Mouse (Mus musculus): Measurements from ENCODE around the gene Olfr1094. TPM values are rescaled to one million over a fixed set of nuclear protein-coding genes. Genes with fewer than 3 reads are reported as not detected.

Gene Olfr1094
- total RNA-seq (2023), result not detected

GRCm38 (mm10) chr2:86824363-86824762, at the start of gene Olfr1094:
TSS of gene Olfr1094 (plus strand) at chr2:86824663.

DNA sequence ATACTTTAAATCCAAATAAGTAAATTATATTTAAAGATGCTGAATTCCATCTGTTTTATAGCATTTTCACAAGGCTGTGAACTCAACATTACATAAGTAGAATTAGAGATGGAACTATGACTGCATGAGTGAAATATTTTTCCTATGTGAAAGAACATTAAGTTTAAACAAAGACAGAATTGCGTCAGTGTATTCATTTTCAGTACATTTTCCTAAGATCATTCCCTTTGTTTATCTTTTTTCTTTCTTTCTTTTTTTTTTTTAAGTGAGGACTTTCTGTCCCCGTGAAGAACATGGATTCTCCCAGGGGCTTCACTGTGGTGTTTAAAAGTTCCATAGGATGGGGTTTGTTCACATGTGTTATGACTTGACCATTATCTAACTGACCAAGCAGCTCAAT, 42.3 kb upstream of the Olfr1094 start, which contains the start of gene Olfr1093:
TSS of gene Olfr1093 (plus strand) at position 301 of the 400 bp plus-strand sequence.

DNA sequence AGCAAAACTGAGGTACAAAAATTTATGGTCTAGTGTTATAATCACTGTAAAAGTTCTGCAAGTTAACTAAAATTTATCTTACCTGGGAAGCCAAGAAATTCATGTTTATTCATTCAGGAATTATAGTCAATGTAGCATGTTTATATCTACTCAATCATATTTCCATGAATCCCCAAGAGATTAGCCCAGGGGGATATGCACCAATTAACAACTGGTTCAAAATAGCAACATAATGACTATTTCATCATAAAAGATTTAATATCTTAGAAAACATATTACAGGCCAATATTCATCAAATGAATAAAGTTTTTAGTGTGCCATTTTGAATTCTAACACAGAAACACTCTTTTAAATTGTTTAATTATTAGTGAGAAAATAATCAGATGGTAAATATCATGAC, 14.5 kb upstream of the Olfr1094 start, which contains the start of gene Olfr141:
TSS of gene Olfr141 (minus strand) at position 101 of the 400 bp plus-strand sequence.

GRCm38 (mm10) chr2:86851596-86851995, 27.1 kb downstream of the Olfr1094 start, which contains the start of gene Olfr1095:
TSS of gene Olfr1095 (minus strand) at chr2:86851696.

GRCm38 (mm10) chr2:86874702-86875101, 50.2 kb downstream of the Olfr1094 start, which contains the start of gene Gm13723:
TSS of gene Gm13723 (minus strand) at chr2:86874802.

Other genes with a start within 250 kb of the Olfr1094 start
- gene Olfr1082, start 225.7 kb upstream of the Olfr1094 start, total RNA-seq (2023), result not detected
- not detected for gene Olfr1084, start 184.9 kb upstream of the Olfr1094 start, total RNA-seq (2023)
- gene Olfr1085, start 162.6 kb upstream of the Olfr1094 start, total RNA-seq (2023), result not detected
- not detected for gene Olfr1086, start 144.6 kb upstream of the Olfr1094 start, total RNA-seq (2023)
- gene Olfr1087, start 126.3 kb upstream of the Olfr1094 start, total RNA-seq (2023), result not detected
- gene Olfr1089, start 91.0 kb upstream of the Olfr1094 start, total RNA-seq (2023), result not detected
- not detected for gene Olfr1090, start 65.7 kb upstream of the Olfr1094 start, total RNA-seq (2023)
- not detected for gene Olfr1093, start 42.2 kb upstream of the Olfr1094 start, total RNA-seq (2023)
- gene Olfr141, start 14.6 kb upstream of the Olfr1094 start, total RNA-seq (2023), result not detected
- not detected for gene Olfr1095, start 27.0 kb downstream of the Olfr1094 start, total RNA-seq (2023)
- gene Gm13723, start 50.1 kb downstream of the Olfr1094 start, total RNA-seq (2023), result not detected
- gene Olfr1097, start 67.6 kb downstream of the Olfr1094 start, total RNA-seq (2023), result not detected
- not detected for gene Olfr1098, start 99.9 kb downstream of the Olfr1094 start, total RNA-seq (2023)
- not detected for gene Olfr1099, start 136.0 kb downstream of the Olfr1094 start, total RNA-seq (2023)
- not detected for gene Olfr1100, start 155.3 kb downstream of the Olfr1094 start, total RNA-seq (2023)
- not detected for gene Olfr1101, start 166.6 kb downstream of the Olfr1094 start, total RNA-seq (2023)
- gene Olfr1102, start 173.7 kb downstream of the Olfr1094 start, total RNA-seq (2023), result not detected
- gene Olfr1104, start 202.4 kb downstream of the Olfr1094 start, total RNA-seq (2023), result not detected
- not detected for gene Olfr1105, start 211.9 kb downstream of the Olfr1094 start, total RNA-seq (2023)
- not detected for gene Olfr1106, start 227.6 kb downstream of the Olfr1094 start, total RNA-seq (2023)